Mouse (Mus musculus) lung, postnatal 0 days (tissue): Measurements from ENCODE around the gene Kcnk13.

Experiments used
- CTCF ChIP-seq: IDR thresholded peaks from 2 replicates; pipeline ENCODE4 v1.5.1; 2016; ENCODE audit warnings: antibody characterized with exemption, mild to moderate bottlenecking
- EP300 ChIP-seq: IDR thresholded peaks from 2 replicates; pipeline ENCODE4 v1.6.1; 2016; ENCODE audit warnings: antibody characterized with exemption, mild to moderate bottlenecking, control low read depth

GRCm38 (mm10) chr12:99965203-99966115 is 1.2 kb downstream of the Kcnk13 start:
- TF ChIP-seq CTCF: no peak
- TF ChIP-seq EP300: no peak
